Mouse (Mus musculus) neural tube, embryonic 12.5 days (tissue): ENCODE measurements around the gene Vps53. TPM values are rescaled to one million over a fixed set of nuclear protein-coding genes. Genes with fewer than 3 reads are reported as not detected.

ENCODE experiments used
- ATAC-seq: fragments of 200-750 bp; cut with Nextera tagmentation; 2 replicates; pipeline ENCODE4 v1.8.0; 2017; ENCODE audit warnings: low read depth, mild to moderate bottlenecking, moderate TSS enrichment, moderate library complexity; ENCODE audit not compliant: low FRiP score
- H3K27ac ChIP-seq: fragments of 300-500 bp; sonication (generic); 2 replicates; pipeline ENCODE4 v1.5.1; 2016
- H3K27me3 ChIP-seq: fragments of 300-500 bp; sonication (generic); replicated peaks from 2 replicates; pipeline ENCODE4 v1.6.1; 2016; ENCODE audit warnings: mild to moderate bottlenecking
- H3K36me3 ChIP-seq: fragments of 300-500 bp; sonication (generic); 2 replicates; pipeline ENCODE4 v1.6.1; 2016; ENCODE audit warnings: mild to moderate bottlenecking
- H3K4me1 ChIP-seq: fragments of 300-500 bp; sonication (generic); 2 replicates; pipeline ENCODE4 v1.6.1; 2016
- H3K4me2 ChIP-seq: fragments of 300-500 bp; sonication (generic); replicated peaks from 2 replicates; pipeline ENCODE4 v1.6.1; 2016; ENCODE audit warnings: mild to moderate bottlenecking
- H3K4me3 ChIP-seq: fragments of 300-500 bp; sonication (generic); 2 replicates; pipeline ENCODE4 v1.5.1; 2016
- H3K9ac ChIP-seq: fragments of 300-500 bp; sonication (generic); 2 replicates; pipeline ENCODE4 v1.6.1; 2016; ENCODE audit warnings: mild to moderate bottlenecking
- H3K9me3 ChIP-seq: fragments of 300-500 bp; sonication (generic); 2 replicates; pipeline ENCODE4 v1.6.1; 2016; ENCODE audit warnings: mild to moderate bottlenecking
- whole genome bisulfite sequencing: fragments of 180-500 bp; shearing (Covaris S2); methylation state at CpG from one replicate; pipeline ENCODE4 v1.1.7; 2016; 5-methylcytosine and 5-hydroxymethylcytosine counted together
- polyA plus RNA-seq: library from polyadenylated mRNA; unstranded; fragments of >200 nt; fragmentation: Nextera tagmentation; extraction: Ambion mirVana; gene quantifications from 2 replicates; pipeline ENCODE4 v1.2.1, GENCODE M21; 2016

Vps53 gene
- polyA plus RNA-seq, 1 experiment from 2014 or later, result 62.2 TPM

GRCm38 (mm10) chr11:76201761-76202674 is 22.6 kb upstream of the Vps53 start:
- H3K4me2 ChIP-seq, result peak overlapping the region; percentile 85
- no peaks in the 10 kb centered on the region for H3K9me3 ChIP-seq
- peaks cover 18% of the 10 kb centered on the region for H3K36me3 ChIP-seq
- H3K4me1 ChIP-seq, result peaks cover 10% of the 10 kb centered on the region
- H3K27me3 ChIP-seq, result no peaks in the 10 kb centered on the region
- WGBS, result under 1% methylated on average over 90 of the region's 90 CpGs
- H3K4me3 ChIP-seq, result peak overlapping the region; percentile 89
- peak; percentile 97 for ATAC-seq
- peak overlapping the region; percentile 69 for H3K27ac ChIP-seq
- peak overlapping the region; percentile 88 for H3K9ac ChIP-seq

GRCm38 (mm10) chr11:76196977-76197469 is 17.6 kb upstream of the Vps53 start:
- Histone ChIP-seq H3K36me3 (no peaks in the 10 kb centered on the region), H3K4me3 (no peak overlapping the region), H3K9me3 (no peaks in the 10 kb centered on the region), H3K4me2 (no peak overlapping the region), H3K27me3 (no peaks in the 10 kb centered on the region), H3K27ac (no peak overlapping the region), H3K9ac (no peak overlapping the region), H3K4me1 (no peaks in the 10 kb centered on the region)
- WGBS, result 56% methylated on average over 8 of the region's 8 CpGs
- ATAC-seq, result no peak

GRCm38 (mm10) chr11:76196275-76196976 is 17.0 kb upstream of the Vps53 start:
- H3K36me3 ChIP-seq, result no peaks in the 10 kb centered on the region
- no peak for ATAC-seq
- H3K27me3 ChIP-seq, result no peaks in the 10 kb centered on the region
- H3K27ac ChIP-seq, result no peak overlapping the region
- no peaks in the 10 kb centered on the region for H3K9me3 ChIP-seq
- H3K4me3 ChIP-seq, result no peak overlapping the region
- H3K4me1 ChIP-seq, result no peaks in the 10 kb centered on the region
- H3K4me2 ChIP-seq, result no peak overlapping the region
- H3K9ac ChIP-seq, result no peak overlapping the region
- WGBS, result 60% methylated on average over 8 of the region's 8 CpGs

- no peak overlapping the region for H3K27ac ChIP-seq
- no peaks in the 10 kb centered on the region for H3K27me3 ChIP-seq
- no peak overlapping the region for H3K4me3 ChIP-seq
- no peak overlapping the region for H3K4me2 ChIP-seq
- H3K4me1 ChIP-seq, result no peaks in the 10 kb centered on the region
- no peaks in the 10 kb centered on the region for H3K9me3 ChIP-seq
- no peak for ATAC-seq
- H3K36me3 ChIP-seq, result no peaks in the 10 kb centered on the region
- 81% methylated on average over 6 of the region's 6 CpGs for WGBS
- H3K9ac ChIP-seq, result no peak overlapping the region
Observed at GRCm38 (mm10) chr11:76186908-76187307, 7.5 kb upstream of the Vps53 start.

GRCm38 (mm10) chr11:76183745-76184144 is 4.3 kb upstream of the Vps53 start:
- Histone ChIP-seq H3K4me1 (peaks cover 7% of the 10 kb centered on the region), H3K36me3 (no peaks in the 10 kb centered on the region), H3K4me3 (no peak overlapping the region), H3K9me3 (no peaks in the 10 kb centered on the region), H3K4me2 (no peak overlapping the region), H3K9ac (no peak overlapping the region), H3K27me3 (no peaks in the 10 kb centered on the region), H3K27ac (no peak overlapping the region)
- no peak for ATAC-seq
- 82% methylated on average over 4 of the region's 4 CpGs for WGBS

- H3K9ac ChIP-seq, result peak overlapping the region; percentile 81
- H3K4me2 ChIP-seq, result peak overlapping the region; percentile 96
- no peaks in the 10 kb centered on the region for H3K9me3 ChIP-seq
- peaks cover 3% of the 10 kb centered on the region; the same call in 1 of the 2 replicates for H3K36me3 ChIP-seq
- WGBS, result 26% methylated on average over 7 of the region's 7 CpGs
- ATAC-seq, result no peak
- H3K27me3 ChIP-seq, result no peaks in the 10 kb centered on the region
- peak overlapping the region; percentile 87 for H3K4me3 ChIP-seq
- H3K27ac ChIP-seq, result no peak overlapping the region
- H3K4me1 ChIP-seq, result peaks cover 13% of the 10 kb centered on the region
Observed at GRCm38 (mm10) chr11:76180146-76180540, 696 bp upstream of the Vps53 start.

- ATAC-seq, result peak; percentile 66
- Histone ChIP-seq H3K27ac (no peak overlapping the region), H3K36me3 (peaks cover 4% of the 10 kb centered on the region; the same call in 1 of the 2 replicates), H3K4me3 (peak overlapping the region; percentile 87), H3K9ac (peak overlapping the region; percentile 81), H3K27me3 (no peaks in the 10 kb centered on the region), H3K9me3 (no peaks in the 10 kb centered on the region), H3K4me2 (peak overlapping the region; percentile 96), H3K4me1 (peaks cover 13% of the 10 kb centered on the region)
- 2% methylated on average over 28 of the region's 28 CpGs for WGBS
Observed at GRCm38 (mm10) chr11:76178726-76179494, 537 bp downstream of the Vps53 start.

- Histone ChIP-seq H3K36me3 (peaks cover 12% of the 10 kb centered on the region; the same call in 1 of the 2 replicates), H3K4me3 (no peak overlapping the region), H3K27ac (no peak overlapping the region), H3K4me2 (no peak overlapping the region), H3K27me3 (no peaks in the 10 kb centered on the region), H3K9me3 (no peaks in the 10 kb centered on the region), H3K4me1 (no peaks in the 10 kb centered on the region), H3K9ac (no peak overlapping the region)
- ATAC-seq, result no peak
- 68% methylated on average over 5 of the region's 5 CpGs for WGBS
Observed at GRCm38 (mm10) chr11:76170207-76170606, 9.2 kb downstream of the Vps53 start.

GRCm38 (mm10) chr11:76168976-76169375 is 10.5 kb downstream of the Vps53 start:
- H3K27me3 ChIP-seq, result no peaks in the 10 kb centered on the region
- no peak overlapping the region for H3K4me2 ChIP-seq
- peaks cover 18% of the 10 kb centered on the region for H3K36me3 ChIP-seq
- ATAC-seq, result no peak
- 84% methylated on average over 3 of the region's 3 CpGs for WGBS
- H3K4me1 ChIP-seq, result no peaks in the 10 kb centered on the region
- no peak overlapping the region for H3K4me3 ChIP-seq
- no peak overlapping the region for H3K9ac ChIP-seq
- no peaks in the 10 kb centered on the region for H3K9me3 ChIP-seq
- H3K27ac ChIP-seq, result no peak overlapping the region

GRCm38 (mm10) chr11:76167079-76167765 is 12.2 kb downstream of the Vps53 start:
- no peaks in the 10 kb centered on the region for H3K27me3 ChIP-seq
- H3K4me2 ChIP-seq, result no peak overlapping the region
- no peak overlapping the region for H3K4me3 ChIP-seq
- H3K9ac ChIP-seq, result no peak overlapping the region
- no peaks in the 10 kb centered on the region for H3K4me1 ChIP-seq
- H3K27ac ChIP-seq, result no peak overlapping the region
- 33% methylated on average over 5 of the region's 5 CpGs for WGBS
- H3K36me3 ChIP-seq, result peaks cover 19% of the 10 kb centered on the region
- H3K9me3 ChIP-seq, result no peaks in the 10 kb centered on the region
- ATAC-seq, result no peak

GRCm38 (mm10) chr11:76166657-76167056 is 12.8 kb downstream of the Vps53 start:
- Histone ChIP-seq H3K27me3 (no peaks in the 10 kb centered on the region), H3K36me3 (peaks cover 19% of the 10 kb centered on the region), H3K4me2 (no peak overlapping the region), H3K27ac (no peak overlapping the region), H3K4me1 (no peaks in the 10 kb centered on the region), H3K4me3 (no peak overlapping the region), H3K9ac (no peak overlapping the region), H3K9me3 (no peaks in the 10 kb centered on the region)
- WGBS, result 95% methylated on average over 4 of the region's 4 CpGs
- no peak for ATAC-seq
